Mouse (Mus musculus) adrenal gland, postnatal 4 days (tissue): ENCODE results near the gene Zfp988. TPM values are rescaled to one million over a fixed set of nuclear protein-coding genes. Genes with fewer than 3 reads are reported as not detected.

Experiments used
- total RNA-seq, 2 experiments: library from RNA; stranded (reverse); gene quantifications; 2 replicates each; pipeline ENCODE4 v1.2.3; 2021

Zfp988 gene
- total RNA-seq, 2 experiments from 2014 or later: 0.39 to 0.40 TPM

Other genes with a start within 250 kb of the Zfp988 start
- 10 to 100 TPM; 19.5 to 21.1 TPM for gene Zfp991, start 173.6 kb upstream of the Zfp988 start, total RNA-seq
- under 1 TPM in 1 of 2 experiments, not detected in 1; 0.64 TPM for gene Zfp978, start 55.6 kb downstream of the Zfp988 start, total RNA-seq
- gene Zfp982, start 186.7 kb downstream of the Zfp988 start, total RNA-seq: 10 to 100 TPM; 11.1 to 11.5 TPM
- 1 to 10 TPM; 1.8 to 2.4 TPM for gene Gm16503, start 234.5 kb downstream of the Zfp988 start, total RNA-seq
- gene Zfp985, start 247.6 kb downstream of the Zfp988 start, total RNA-seq: under 1 TPM; 0.73 to 0.79 TPM